Mouse (Mus musculus): ENCODE results near the gene Sox6. TPM values are rescaled to one million over a fixed set of nuclear protein-coding genes. Genes with fewer than 3 reads are reported as not detected.

Gene Sox6
- polyA plus RNA-seq, 1 experiment from 2014 or later = 37.1 TPM

- Histone ChIP-seq H3K36me3 (ENCODE audit: control insufficient read depth, insufficient read depth, low read length) (no peaks in the 10 kb centered on the region), H3K27me3 (replicated peaks; ENCODE audit: control insufficient read depth, insufficient read depth, low read length) (no peaks in the 10 kb centered on the region), H3K9ac (ENCODE audit: low read depth, low read length) (no peak overlapping the region), H3K4me2 (no peak overlapping the region), H3K27ac (ENCODE audit: low read depth, low read length) (no peak overlapping the region), H3K9me3 (ENCODE audit: control insufficient read depth, low read length) (no peaks in the 10 kb centered on the region), H3K4me3 (ENCODE audit: low read depth, low read length) (no peak overlapping the region), H3K4me1 (replicated peaks; ENCODE audit: control insufficient read depth, insufficient read depth, low read length) (no peaks in the 10 kb centered on the region)
- ATAC-seq (replicated peaks; ENCODE audit: low FRiP score) = no peak
- 63% methylated on average over 7 of the region's 7 CpGs for WGBS
- no peak for DNase-seq (ENCODE audit: low spot score)
Observed at GRCm38 (mm10) chr7:115422828-115423227, 615.8 kb downstream of the Sox6 start.

- WGBS = 61% methylated on average over 12 of the region's 12 CpGs
- no peak overlapping the region for H3K4me3 ChIP-seq (ENCODE audit: low read depth, low read length)
- H3K36me3 ChIP-seq (ENCODE audit: control insufficient read depth, insufficient read depth, low read length) = no peaks in the 10 kb centered on the region
- no peak overlapping the region for H3K4me2 ChIP-seq
- ATAC-seq (replicated peaks; ENCODE audit: low FRiP score) (no peak), DNase-seq (ENCODE audit: low spot score) (no peak)
- H3K27me3 ChIP-seq (replicated peaks; ENCODE audit: control insufficient read depth, insufficient read depth, low read length) = no peaks in the 10 kb centered on the region
- no peaks in the 10 kb centered on the region for H3K9me3 ChIP-seq (ENCODE audit: control insufficient read depth, low read length)
- no peaks in the 10 kb centered on the region for H3K4me1 ChIP-seq (replicated peaks; ENCODE audit: control insufficient read depth, insufficient read depth, low read length)
- no peak overlapping the region for H3K27ac ChIP-seq (ENCODE audit: low read depth, low read length)
- no peak overlapping the region for H3K9ac ChIP-seq (ENCODE audit: low read depth, low read length)
Observed at GRCm38 (mm10) chr7:115420960-115421359, 617.6 kb downstream of the Sox6 start.

Other genes starting within 250 kb of the Sox6 start
- gene 1110004F10Rik, start 601 bp upstream of the Sox6 start, polyA plus RNA-seq (2014; fragmentation: Nextera tagmentation; extraction: Ambion mirVana) = 247 and 252 TPM in 2 replicates
- 0.78 and 0.93 TPM in 2 replicates for gene Gm4353, start 45.8 kb upstream of the Sox6 start, polyA plus RNA-seq (2014; fragmentation: Nextera tagmentation; extraction: Ambion mirVana)

All from liver, embryonic 11.5 days (tissue).